Mouse (Mus musculus) frontal cortex, adult 2 months (tissue): ENCODE measurements around the gene Mad1l1. TPM values are rescaled to one million over a fixed set of nuclear protein-coding genes. Genes with fewer than 3 reads are reported as not detected.
A peak's percentile ranks its signal among the peaks of the same experiment; 100 is the strongest.
"Not testable (repeated sequence)": the region's sequence is repeated elsewhere in the genome, so short reads cannot be mapped to it uniquely, and the experiment has no call there.

Experiments
- DNase-seq, 2 experiments: peaks; one replicate each; pipeline ENCODE4 v3.0.0; 2022; ENCODE audit warnings: low spot score in 1 of 2; ENCODE audit errors: extremely low spot score in 1 of 2
- polyA plus RNA-seq: library from polyadenylated mRNA; depleted of rRNA; stranded (reverse); fragments of >200 nt; gene quantifications from 2 replicates; pipeline ENCODE4 v1.2.3, GENCODE M21; 2012

Gene Mad1l1
- polyA plus RNA-seq, 1 experiment, result 17.9 TPM

DNA sequence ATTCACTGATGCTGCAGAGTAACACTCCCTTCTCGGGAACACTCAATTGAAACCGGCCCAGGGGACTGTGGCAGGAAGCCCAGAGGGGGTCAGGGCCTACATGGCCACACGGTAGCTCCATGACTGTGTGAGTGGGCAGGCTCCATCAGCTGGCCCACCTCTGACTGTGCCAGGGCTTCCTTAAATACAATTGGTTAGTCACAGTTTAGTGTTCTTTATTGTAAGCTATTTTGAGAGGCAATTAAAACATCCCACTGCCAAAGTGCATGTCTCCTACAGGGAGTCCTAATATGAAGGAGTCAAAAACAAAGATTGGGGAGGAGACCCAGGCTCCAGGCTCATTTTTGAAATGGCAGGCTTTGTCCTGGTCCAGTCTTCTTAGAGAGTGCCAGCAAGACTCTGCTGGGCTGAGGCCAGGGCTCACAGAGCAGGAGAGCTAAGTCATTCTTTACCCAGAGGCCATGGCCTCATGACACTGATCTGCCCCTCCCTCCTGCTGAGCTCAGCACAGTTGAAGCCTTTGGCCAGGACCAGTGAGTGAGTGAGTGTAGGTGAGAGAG lies 297.3 kb downstream of the Mad1l1 start:
- DNase-seq, result peak in 1 of 2 experiments; percentile 42

DNA sequence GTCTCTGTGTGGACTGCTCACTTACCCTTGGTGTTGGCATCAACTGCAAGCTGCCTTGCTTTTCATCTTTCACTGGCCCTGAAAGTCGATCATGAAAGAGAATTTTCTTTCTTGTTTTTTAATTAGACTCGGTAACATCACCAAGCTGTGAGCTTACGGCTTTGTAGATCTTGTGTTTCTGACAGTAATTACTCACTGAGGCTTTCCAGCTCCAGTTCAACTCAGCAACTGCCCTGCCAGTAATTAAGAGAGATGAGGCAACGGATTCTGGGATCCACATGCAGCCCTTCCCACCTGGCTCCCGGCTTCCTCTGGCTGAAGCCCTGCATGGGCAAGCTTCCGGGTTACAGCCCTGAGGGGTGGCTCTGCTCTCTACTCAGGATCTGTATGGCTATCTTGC lies 298.5 kb downstream of the Mad1l1 start:
- DNase-seq, result no peak

DNA sequence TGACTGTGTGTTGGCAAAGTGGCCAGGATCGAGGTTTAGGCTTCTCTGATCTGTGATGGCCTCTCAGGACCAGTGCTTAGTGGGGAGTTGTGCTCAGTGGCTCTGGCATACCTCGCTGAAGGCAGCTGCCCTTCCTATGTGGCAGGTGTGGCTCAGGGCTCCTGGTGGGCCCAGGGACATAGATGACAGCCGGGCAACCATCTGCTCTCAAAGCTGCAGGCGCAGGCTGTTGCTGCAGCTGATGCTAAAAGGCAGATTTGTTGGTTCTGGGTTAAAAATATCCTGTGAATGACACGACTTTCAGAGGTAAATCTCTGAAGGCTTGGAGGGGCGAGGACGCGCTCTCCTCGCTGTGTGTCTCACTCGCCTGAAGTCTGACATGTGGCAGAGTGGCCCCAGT lies 299.6 kb downstream of the Mad1l1 start:
- peak; percentile 28 to 56 for DNase-seq

DNA sequence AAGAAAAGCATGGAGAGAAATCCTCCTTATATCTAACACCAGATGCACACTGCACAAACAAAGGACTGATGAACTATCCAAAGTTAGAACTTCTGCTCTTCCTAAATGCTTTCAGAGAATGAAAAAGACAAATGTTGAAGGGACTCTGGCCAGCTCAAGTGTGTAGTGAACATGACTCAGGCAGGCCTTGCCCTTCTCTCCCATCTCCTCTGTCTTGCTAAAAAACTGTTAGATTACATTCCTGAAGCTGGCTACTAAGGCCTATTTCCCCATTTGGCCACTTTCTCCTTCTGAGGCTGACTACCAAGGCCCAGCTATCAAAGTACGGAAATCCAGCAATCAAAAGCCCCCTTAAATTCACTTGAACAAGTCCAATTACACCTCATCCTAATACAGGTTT lies 301.7 kb downstream of the Mad1l1 start:
- no peak for DNase-seq

DNA sequence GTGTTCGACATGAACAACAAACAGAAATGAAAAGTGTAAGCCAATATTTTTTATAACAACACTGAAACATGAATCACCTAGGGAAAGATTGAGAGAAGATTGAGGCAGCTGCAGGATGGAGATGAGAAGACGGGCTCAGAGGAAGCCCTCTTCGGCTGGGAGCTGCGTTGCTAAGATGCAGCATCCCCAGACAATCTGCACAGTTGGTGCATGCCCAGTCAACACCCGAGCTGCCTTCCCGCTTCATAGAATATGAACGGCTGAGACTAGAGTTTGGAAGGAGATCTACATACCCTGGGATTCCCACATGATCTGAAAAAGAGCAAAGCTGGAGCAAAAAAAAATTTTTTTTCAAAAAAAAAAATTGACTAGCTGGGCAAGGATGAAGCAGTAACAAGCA lies 302.6 kb downstream of the Mad1l1 start:
- peak in 1 of 2 experiments; percentile 23 for DNase-seq

DNA sequence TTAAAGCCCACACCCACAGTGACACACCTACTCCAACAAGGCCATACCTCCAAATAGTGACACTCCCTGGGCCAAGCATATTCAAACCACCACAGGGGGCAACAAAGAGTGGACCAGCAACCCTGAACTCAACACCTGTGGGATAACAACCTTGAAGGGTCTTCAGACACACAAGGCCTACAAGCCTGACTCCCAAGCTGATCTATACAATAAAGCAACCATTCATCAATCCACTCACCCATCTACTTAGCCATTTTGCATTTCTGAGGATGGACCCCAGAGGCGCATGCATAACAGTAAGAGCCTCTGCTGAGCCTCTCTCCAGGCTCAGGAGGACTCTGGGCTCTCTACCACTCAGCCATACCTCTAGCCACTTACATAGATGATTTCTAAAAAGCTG lies 304.5 kb downstream of the Mad1l1 start:
- no peak for DNase-seq

DNA sequence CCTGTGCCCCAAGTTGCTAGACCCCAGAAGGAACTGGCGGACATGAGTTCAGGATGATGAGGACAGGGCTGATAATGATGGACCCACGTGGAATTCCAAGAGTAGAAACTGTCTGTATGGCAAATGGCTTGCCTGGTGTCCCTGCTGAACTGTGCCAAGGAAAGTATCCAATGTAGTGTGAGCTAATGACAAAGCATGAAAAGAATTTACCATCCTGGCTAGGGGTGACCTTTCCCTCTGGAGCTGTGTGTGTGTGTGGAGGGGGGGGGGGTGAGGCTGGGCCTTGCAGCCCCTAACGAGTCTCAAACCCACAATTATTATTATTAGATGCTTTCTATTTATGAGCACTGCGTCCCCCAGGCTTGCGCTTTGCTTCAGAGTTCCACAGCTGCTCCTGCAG lies 307.7 kb downstream of the Mad1l1 start:
- DNase-seq, result no peak

GRCm38 (mm10) chr5:140012286-140012967 lies 308.9 kb downstream of the Mad1l1 start:
- DNase-seq, result no peak

DNA sequence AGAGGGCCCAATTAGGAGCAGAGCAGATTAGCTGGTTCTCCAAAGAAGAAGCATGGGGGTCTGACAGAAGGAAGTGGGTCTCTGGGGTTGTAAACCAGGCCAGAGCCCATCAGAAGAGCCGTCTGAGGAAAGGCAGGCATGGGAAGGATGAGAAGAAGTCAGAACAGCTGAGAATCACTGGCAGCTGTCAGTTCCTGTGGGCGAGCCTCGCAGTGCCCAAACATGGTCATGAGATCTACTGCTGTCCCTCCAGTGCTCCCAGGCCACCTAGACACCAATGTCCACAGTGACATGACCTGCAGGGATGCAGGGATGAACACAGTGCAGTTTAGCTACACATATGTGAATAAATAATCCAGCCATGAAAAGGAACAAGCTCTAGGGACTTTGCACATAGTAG lies 310.9 kb downstream of the Mad1l1 start:
- no peak for DNase-seq

DNA sequence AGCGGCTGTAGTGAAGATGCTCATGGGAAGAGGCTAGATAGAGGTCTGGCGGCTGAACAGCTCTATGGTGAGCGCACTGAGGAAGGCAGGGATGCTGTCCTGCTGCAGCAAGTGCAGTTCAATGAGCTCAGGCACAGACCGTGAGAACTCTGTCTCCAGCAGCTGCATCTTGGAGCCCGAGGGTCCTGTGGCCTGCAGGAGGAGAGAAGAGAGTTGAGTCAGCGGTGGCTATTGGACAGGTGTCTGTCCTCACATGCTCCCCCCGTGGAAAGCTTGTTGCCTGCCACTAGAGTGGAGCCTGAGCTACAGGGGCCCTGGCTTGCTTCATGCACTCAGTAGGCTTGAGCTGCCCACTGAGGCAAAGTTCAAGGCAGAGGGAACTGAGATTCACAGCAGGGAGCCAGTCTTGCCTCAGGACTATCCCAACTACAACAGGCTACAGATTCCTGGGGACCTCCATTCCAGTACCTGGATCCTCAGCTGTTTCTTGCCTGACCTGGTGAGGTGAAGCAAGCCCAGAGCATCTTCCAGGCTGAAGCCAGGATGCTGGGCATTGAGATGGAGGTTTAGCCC lies 312.2 kb downstream of the Mad1l1 start:
- DNase-seq, result no peak

DNA sequence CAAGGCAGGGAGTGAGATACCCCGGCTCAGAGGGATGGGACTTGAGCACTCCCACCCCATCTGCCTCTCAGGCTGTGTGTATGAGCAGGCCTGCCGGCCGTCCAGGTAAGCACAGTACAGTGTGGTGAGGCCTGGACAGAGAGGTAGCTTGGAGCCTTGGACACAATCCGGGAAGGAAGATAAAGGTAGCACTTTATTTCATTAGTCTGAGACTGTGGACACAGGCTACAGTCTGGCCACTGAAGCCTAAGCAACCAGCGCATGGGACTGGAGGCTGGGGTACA lies 312.9 kb downstream of the Mad1l1 start:
- DNase-seq, result no peak

DNA sequence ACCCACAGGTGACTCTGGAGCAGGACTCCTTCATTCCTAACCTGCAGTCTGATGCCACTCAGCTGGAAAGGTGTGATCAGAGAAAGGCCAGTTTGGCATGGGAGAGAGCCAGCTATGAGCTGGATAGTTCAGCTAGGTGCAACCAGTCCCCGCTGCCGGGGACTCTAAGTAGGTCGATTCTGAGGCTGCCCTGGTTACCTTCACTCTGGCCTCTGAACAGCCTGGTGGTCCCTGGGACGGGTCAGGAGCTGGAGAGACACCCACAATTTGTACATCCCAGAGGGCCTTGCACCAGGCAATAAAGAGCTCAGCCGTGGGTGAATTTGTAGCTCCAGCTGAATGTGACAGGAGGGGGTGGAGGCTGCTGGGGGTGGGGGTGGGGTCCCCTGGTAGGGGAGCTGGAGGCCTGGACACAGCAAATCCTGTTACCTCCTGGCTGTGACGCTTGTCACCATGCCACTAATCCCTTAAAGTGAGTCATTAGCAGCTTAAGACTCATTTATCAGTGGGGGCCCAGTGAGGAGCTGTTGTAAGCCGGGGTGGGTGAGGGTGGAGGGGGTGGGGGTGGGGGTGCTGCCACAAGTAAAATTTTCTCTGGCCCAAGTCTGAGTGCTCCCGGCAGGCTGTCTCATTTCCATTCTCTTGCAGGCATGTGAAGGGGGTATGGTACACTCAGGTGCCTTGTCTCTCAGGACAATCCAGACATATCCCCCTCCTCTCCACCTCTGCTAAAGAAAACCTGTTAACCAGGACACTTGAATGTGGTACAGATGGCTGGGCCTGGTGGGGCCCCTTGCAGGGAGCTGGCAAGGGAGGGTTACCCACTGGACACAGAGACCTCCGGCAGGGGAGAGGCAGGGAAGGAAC lies 313.5 kb downstream of the Mad1l1 start:
- DNase-seq, result no peak

GRCm38 (mm10) chr5:140006861-140007260 lies 314.5 kb downstream of the Mad1l1 start:
- DNase-seq, result no peak

GRCm38 (mm10) chr5:140002541-140002940 lies 318.8 kb downstream of the Mad1l1 start:
- no peak for DNase-seq

DNA sequence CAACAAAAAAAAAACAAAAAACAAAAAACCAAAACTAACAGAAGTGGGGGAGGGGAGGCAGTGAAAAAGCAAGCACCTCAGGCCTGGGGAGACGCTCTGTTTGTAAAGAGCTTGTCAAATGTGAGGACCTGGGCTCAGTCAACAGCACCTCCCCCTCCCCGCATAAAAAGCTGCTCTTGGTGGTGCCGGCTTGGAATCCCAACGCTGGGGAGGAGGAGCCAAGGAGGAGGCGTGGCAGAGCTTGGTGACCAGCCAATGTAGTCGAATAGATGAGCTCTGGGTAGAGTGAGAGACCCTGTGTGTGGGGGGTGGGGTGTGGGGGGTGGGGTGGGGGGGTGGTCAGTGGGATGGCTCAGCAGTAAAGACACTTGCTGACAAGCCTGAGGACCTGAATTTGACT lies 322.4 kb downstream of the Mad1l1 start:
- no peak for DNase-seq

DNA sequence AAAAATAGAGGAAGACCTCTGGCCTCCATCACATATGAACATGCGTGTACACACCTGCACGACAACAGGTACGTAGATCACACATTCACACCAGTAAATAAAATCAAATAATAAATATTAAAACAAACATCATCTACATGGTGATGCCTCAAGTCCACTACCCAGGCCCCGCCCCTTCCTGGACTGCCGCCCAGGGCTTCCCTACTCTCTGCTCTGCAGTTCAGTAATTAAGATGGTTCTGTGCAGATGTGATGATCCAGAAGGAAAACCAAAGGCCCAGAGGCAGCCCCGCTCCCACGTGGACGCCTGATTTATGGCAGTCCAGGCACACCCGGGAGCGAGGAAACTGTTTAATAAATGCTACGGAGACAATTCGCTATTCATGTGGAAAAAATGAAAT lies 323.0 kb downstream of the Mad1l1 start:
- not testable (repeated sequence) for DNase-seq

GRCm38 (mm10) chr5:139991531-139991930 lies 329.8 kb downstream of the Mad1l1 start:
- no peak for DNase-seq

- DNase-seq, result no peak
Observed at GRCm38 (mm10) chr5:139985073-139985746, 336.1 kb downstream of the Mad1l1 start.

DNA sequence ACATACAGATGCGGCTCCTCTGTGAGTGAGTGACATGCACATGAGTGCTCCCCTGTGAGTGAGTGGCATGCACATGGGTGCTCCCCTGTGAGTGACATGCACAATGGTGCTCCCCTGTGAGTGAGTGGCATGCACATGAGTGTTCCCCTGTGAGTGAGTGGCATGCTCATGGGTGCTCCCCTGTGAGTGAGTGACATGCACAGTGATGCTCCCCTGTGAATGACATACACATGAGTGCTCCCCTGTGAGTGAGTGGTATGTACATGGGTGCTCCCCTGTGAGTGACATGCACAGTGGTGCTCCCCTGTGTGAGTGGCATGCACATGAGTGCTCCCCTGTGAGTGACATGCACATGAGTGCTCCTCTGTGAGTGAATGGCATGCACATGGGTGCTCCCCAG lies 339.4 kb downstream of the Mad1l1 start:
- no peak for DNase-seq

DNA sequence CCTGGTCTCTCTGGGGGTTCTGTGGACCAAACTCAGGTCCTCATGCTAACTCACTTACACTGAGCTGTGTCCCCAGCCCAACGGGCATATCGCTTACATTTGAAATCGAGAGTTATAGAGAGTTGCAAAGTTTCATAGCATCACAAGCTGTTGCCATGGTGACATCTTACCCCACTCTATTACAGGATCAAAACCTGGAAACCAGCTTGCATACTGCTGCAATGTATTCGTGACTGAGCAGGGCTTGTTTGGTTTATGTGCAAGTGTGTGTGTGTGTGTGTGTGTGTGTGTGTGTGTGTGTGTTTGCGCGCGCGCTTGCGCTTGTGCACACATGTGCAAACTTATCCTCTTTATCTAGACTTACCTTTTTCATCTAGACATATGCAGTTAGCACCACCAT lies 342.0 kb downstream of the Mad1l1 start:
- DNase-seq, result peak in 1 of 2 experiments; percentile 70
